Mouse (Mus musculus): ENCODE data around the gene Kcnip1.

GRCm38 (mm10) chr11:33786572-33786971, 206.4 kb downstream of the Kcnip1 start:
- TF ChIP-seq CTCF (IDR thresholded peaks at IDR 0.05; ENCODE audit: low read depth) (no peak), EP300 (IDR thresholded peaks at IDR 0.05; ENCODE audit: low read depth) (no peak)

Data from liver, embryonic 14.5 days (tissue).